Mouse (Mus musculus) activated CD4-positive, CD25-positive, alpha-beta regulatory T cell, adult 4 months (primary cell): ENCODE measurements around the gene Gys1. TPM values are rescaled to one million over a fixed set of nuclear protein-coding genes. Genes with fewer than 3 reads are reported as not detected.
A peak's percentile ranks its signal among the peaks of the same experiment; 100 is the strongest.
"Not testable (repeated sequence)": the region's sequence is repeated elsewhere in the genome, so short reads cannot be mapped to it uniquely, and the experiment has no call there.

Source experiments
- ATAC-seq: one replicate; pipeline ENCODE4 v1.8.0; 2017
- polyA plus RNA-seq, 2 experiments: library from polyadenylated mRNA; unstranded; fragments of 100-300 nt; shearing (Covaris generic); gene quantifications; one replicate each; pipeline ENCODE4 v1.2.1; 2017

Gene Gys1
- polyA plus RNA-seq, 2 experiments from 2014 or later, result 9.3 to 9.8 TPM

- peak; percentile 69 for ATAC-seq
These were observed 46.8 kb downstream of the Gys1 start, which contains the start of gene Tulp2 for GRCm38 (mm10) chr7:45481374-45481927. Tulp2 (plus strand) TSS chr7:45481877.

GRCm38 (mm10) chr7:45482166-45482565 is 47.5 kb downstream of the Gys1 start:
- ATAC-seq, result no peak

GRCm38 (mm10) chr7:45484985-45485384 is 50.3 kb downstream of the Gys1 start:
- not testable (repeated sequence) for ATAC-seq

GRCm38 (mm10) chr7:45486158-45486557 is 51.5 kb downstream of the Gys1 start:
- ATAC-seq, result no peak

GRCm38 (mm10) chr7:45486761-45487415 is 52.2 kb downstream of the Gys1 start, which contains the start of gene Gm45808:
Gm45808 (minus strand) TSS chr7:45486811.
- ATAC-seq, result no peak

- ATAC-seq, result no peak
These were observed 53.2 kb downstream of the Gys1 start for GRCm38 (mm10) chr7:45487861-45488292.

GRCm38 (mm10) chr7:45488293-45489204 is 53.9 kb downstream of the Gys1 start, which contains the start of gene Dhdh:
Dhdh (minus strand) TSS chr7:45488805.
- peak; percentile 19 for ATAC-seq

GRCm38 (mm10) chr7:45489578-45489977 is 54.9 kb downstream of the Gys1 start:
- ATAC-seq, result no peak

GRCm38 (mm10) chr7:45490822-45491221 is 56.2 kb downstream of the Gys1 start:
- ATAC-seq, result no peak

GRCm38 (mm10) chr7:45491264-45491663 is 56.6 kb downstream of the Gys1 start:
- no peak for ATAC-seq

- no peak for ATAC-seq
These were observed 57.7 kb downstream of the Gys1 start for GRCm38 (mm10) chr7:45492225-45492844.

GRCm38 (mm10) chr7:45492951-45493350 is 58.3 kb downstream of the Gys1 start:
- no peak for ATAC-seq

- no peak for ATAC-seq
These were observed 59.9 kb downstream of the Gys1 start for GRCm38 (mm10) chr7:45494548-45494947.

- no peak for ATAC-seq
These were observed 63.8 kb downstream of the Gys1 start for GRCm38 (mm10) chr7:45498427-45498826.

Other genes with a start within 250 kb of the Gys1 start
- under 1 TPM; 0.24 to 0.34 TPM for gene Ccdc155, start 230.0 kb upstream of the Gys1 start, polyA plus RNA-seq
- gene Dkkl1, start 222.7 kb upstream of the Gys1 start, polyA plus RNA-seq, result 10 to 100 TPM; 20.6 to 24.7 TPM
- gene Tead2, start 219.1 kb upstream of the Gys1 start, polyA plus RNA-seq, result 1 to 10 TPM; 1.5 to 2.8 TPM
- 100 to 1,000 TPM; 420 to 495 TPM for gene Cd37, start 195.7 kb upstream of the Gys1 start, polyA plus RNA-seq
- gene Slc6a16, start 193.8 kb upstream of the Gys1 start, polyA plus RNA-seq, result not detected
- gene Slc6a21, start 157.3 kb upstream of the Gys1 start, polyA plus RNA-seq, result not detected
- gene Trpm4, start 101.1 kb upstream of the Gys1 start, polyA plus RNA-seq, result 10 to 100 TPM; 21.7 to 27.8 TPM
- gene Hrc, start 99.6 kb upstream of the Gys1 start, polyA plus RNA-seq, result not detected
- gene Ppfia3, start 67.8 kb upstream of the Gys1 start, polyA plus RNA-seq, result not detected
- gene Lin7b, start 64.3 kb upstream of the Gys1 start, polyA plus RNA-seq, result not detected
- 100 to 1,000 TPM in 1 of 2 experiments, 10 to 100 TPM in 1; 68.1 to 108 TPM for gene Snrnp70, start 39.1 kb upstream of the Gys1 start, polyA plus RNA-seq
- gene Kcna7, start 29.2 kb upstream of the Gys1 start, polyA plus RNA-seq, result not detected
- gene Ntf5, start 21.1 kb upstream of the Gys1 start, polyA plus RNA-seq, result not detected
- not detected for gene Lhb, start 14.0 kb upstream of the Gys1 start, polyA plus RNA-seq
- gene Ruvbl2, start 3.3 kb downstream of the Gys1 start, polyA plus RNA-seq, result 10 to 100 TPM; 47.4 to 51.2 TPM
- 1,000 to 10,000 TPM; 1,527 to 1,850 TPM for gene Ftl1, start 25.0 kb downstream of the Gys1 start, polyA plus RNA-seq
- 100 to 1,000 TPM in 1 of 2 experiments, 10 to 100 TPM in 1; 94.5 to 202 TPM for gene Bax, start 32.1 kb downstream of the Gys1 start, polyA plus RNA-seq
- under 1 TPM in 1 of 2 experiments, not detected in 1; 0.44 TPM for gene Tulp2, start 47.0 kb downstream of the Gys1 start, polyA plus RNA-seq
- gene Gm45808, start 52.0 kb downstream of the Gys1 start, polyA plus RNA-seq, result not detected
- 1 to 10 TPM in 1 of 2 experiments, under 1 TPM in 1; 0.61 to 1.3 TPM for gene Dhdh, start 54.0 kb downstream of the Gys1 start, polyA plus RNA-seq
- 100 to 1,000 TPM; 103 to 130 TPM for gene Nucb1, start 75.6 kb downstream of the Gys1 start, polyA plus RNA-seq
- 10 to 100 TPM; 27.5 to 33.4 TPM for gene Ppp1r15a, start 91.4 kb downstream of the Gys1 start, polyA plus RNA-seq
- gene Plekha4, start 91.5 kb downstream of the Gys1 start, polyA plus RNA-seq, result under 1 TPM in 1 of 2 experiments, not detected in 1; 0.79 TPM
- not detected for gene Hsd17b14, start 120.0 kb downstream of the Gys1 start, polyA plus RNA-seq
- gene Bcat2, start 135.3 kb downstream of the Gys1 start, polyA plus RNA-seq, result 10 to 100 TPM; 40.9 to 56.9 TPM
- not detected for gene Fgf21, start 180.6 kb downstream of the Gys1 start, polyA plus RNA-seq
- gene Fut1, start 182.4 kb downstream of the Gys1 start, polyA plus RNA-seq, result not detected
- gene Izumo1, start 187.0 kb downstream of the Gys1 start, polyA plus RNA-seq, result not detected
- under 1 TPM in 1 of 2 experiments, not detected in 1; 0.50 TPM for gene Rasip1, start 192.6 kb downstream of the Gys1 start, polyA plus RNA-seq
- not detected for gene Mamstr, start 205.1 kb downstream of the Gys1 start, polyA plus RNA-seq
- gene Fut2, start 231.6 kb downstream of the Gys1 start, polyA plus RNA-seq, result not detected
- not detected for gene Ntn5, start 249.2 kb downstream of the Gys1 start, polyA plus RNA-seq